Mouse (Mus musculus) induced T-regulatory cell, adult 2 months (primary cell): ENCODE data around the gene Lamp2.
"Not testable (repeated sequence)": the region's sequence is repeated elsewhere in the genome, so short reads cannot be mapped to it uniquely, and the experiment has no call there.

Experiments used
- DNase-seq: peaks from one replicate; pipeline ENCODE4 v3.0.0-alpha.2; 2012; ENCODE audit warnings: low read depth

The Lamp2 gene

GRCm38 (mm10) chrX:38426043-38426442 is 30.2 kb downstream of the Lamp2 start:
- DNase-seq = no peak

DNA sequence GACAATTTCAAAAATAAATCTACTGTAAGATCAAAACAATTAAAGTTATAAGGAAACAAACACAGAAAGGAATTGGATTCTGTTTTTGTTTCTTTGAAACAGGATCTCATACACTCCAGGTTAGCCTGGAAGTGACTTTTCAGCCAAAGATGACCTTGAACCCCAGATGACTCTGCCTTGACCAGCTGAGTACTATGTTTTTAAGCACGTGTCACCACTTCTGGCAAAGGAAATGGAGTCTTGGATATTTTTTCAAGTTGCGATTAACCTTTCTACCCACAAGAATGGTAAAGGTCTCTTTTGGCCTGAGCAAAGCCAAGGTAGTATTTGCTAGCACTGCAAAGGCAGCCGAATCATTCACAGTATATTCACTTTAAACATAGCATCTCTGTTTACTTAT is 33.2 kb downstream of the Lamp2 start:
- no peak for DNase-seq

DNA sequence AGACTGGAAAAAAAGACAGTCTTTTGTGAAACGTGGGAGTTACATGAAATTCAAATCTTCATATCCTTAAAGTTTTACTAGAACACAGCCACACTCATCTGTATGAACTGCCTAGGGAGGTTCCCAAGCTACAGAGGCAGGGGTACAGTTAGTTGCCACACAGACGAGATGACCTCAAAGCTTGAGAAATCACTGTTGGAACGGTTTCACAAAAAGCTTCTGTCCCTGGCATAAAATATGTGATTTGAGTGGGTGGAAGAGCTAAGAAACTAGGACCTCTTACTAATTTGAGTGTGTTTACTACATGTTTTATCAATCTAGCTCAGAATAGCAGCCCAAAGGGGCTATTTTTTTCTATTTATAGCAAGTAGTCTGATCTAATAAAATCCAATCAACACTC is 33.9 kb downstream of the Lamp2 start:
- DNase-seq = no peak

DNA sequence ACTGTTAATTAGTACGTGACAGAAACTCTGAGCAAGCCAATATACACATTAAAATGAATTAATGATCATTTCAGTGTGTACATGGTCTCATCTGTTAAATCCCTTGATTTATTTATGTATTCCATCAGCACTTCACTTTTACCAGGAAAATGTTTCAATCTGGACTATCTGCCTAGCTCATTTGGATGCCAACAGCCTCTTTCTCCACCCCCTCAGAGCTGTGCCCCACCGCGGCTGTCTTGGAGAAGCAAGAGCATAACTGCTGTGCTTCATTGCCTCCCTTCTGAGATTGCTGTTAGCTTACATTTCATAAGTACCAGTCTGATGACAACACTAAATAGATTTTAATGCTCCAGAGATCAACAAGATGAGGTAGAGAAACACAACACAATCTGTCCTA is 52.4 kb downstream of the Lamp2 start:
- no peak for DNase-seq

DNA sequence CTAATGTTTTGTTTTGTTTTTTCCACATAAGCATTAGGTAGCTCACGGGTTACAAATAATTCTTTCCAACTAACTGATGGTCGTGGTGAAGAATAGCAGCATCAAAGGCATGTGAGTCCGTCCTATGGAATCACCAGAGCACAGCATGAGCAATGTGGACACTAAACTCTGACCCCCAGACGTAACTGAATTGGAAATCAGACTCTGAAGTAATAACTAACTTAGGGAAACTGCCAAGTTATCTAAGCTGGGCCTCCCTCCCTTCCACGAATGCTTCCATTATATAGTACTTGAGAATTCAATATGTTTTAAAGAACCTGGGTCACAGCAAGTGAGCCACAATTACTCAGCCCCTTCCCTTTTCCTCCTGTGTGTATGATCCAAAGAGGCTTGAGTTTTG is 53.3 kb downstream of the Lamp2 start:
- DNase-seq = no peak

DNA sequence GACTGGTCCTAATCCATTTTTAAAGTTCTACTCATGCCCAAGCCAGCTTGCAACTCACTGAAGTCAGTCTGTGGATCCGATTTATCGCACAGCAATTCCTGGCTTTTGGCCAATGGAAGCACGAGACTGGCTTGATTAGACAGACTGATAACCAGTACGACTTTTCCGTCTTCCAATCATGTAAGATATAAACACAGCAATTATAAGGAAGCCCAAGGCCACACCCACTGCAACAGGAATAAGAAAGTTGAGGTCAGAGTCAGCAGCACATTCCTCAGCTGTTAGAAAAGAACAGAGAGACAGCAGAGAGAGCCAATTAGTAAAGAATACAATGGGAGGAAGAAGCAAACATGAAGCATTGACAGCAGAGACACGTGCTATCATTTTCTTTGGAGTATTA is 54.2 kb downstream of the Lamp2 start:
- DNase-seq = no peak

DNA sequence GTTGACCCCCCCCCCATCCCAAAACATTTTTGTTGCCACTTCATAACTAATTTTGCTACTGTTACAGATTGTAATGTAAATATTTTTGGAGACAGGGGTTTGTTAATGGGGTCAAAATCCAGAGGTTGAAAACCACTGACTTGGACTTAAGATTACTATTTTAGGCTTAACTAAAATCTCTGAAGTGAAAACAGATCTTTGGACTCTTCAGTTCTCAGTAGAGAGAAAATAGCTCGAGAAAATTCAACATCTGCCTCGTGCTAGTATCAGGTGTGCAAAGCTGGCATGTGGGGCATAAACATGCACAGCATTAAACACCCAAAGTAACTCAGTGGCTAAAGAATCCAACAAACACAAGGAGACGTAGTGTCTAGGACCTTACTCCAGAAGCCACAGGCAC is 55.6 kb downstream of the Lamp2 start:
- DNase-seq = no peak

GRCm38 (mm10) chrX:38399671-38400070 is 56.6 kb downstream of the Lamp2 start:
- DNase-seq = no peak

GRCm38 (mm10) chrX:38373169-38373568 is 83.1 kb downstream of the Lamp2 start:
- DNase-seq = not testable (repeated sequence)

DNA sequence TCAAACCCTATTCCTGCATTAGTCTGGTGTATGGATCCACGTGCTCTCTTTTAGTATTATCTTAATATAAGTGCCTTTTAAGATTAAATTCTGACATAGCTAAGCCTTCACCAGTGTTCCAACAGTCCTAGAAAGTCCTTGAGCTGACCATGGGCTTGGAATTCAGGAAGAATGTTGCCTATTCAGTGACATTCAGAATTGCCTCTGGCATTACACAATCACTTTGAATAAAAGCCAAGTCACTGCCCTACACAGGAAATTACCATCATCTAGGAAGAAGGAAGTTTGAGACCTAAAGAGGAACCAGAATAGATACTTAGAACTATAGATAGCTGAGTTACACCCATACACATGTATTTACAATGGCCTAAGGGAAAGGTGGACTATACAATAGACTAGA is 91.6 kb downstream of the Lamp2 start:
- DNase-seq = not testable (repeated sequence)

- DNase-seq = no peak
Measured at GRCm38 (mm10) chrX:38362016-38362415, 94.2 kb downstream of the Lamp2 start.
